Mouse (Mus musculus) bone marrow macrophage, adult 2 months (primary cell): ENCODE results near the gene Armh1.

Experiments
- CTCF ChIP-seq: IDR thresholded peaks from 2 replicates; pipeline ENCODE4 v1.5.1; 2012; ENCODE audit warnings: low read depth, mild to moderate bottlenecking, low read length, moderate library complexity
- POLR2A ChIP-seq: IDR thresholded peaks from 2 replicates; pipeline ENCODE4 v1.6.1; 2012; ENCODE audit warnings: mild to moderate bottlenecking, low read depth, low read length, borderline replicate concordance

DNA sequence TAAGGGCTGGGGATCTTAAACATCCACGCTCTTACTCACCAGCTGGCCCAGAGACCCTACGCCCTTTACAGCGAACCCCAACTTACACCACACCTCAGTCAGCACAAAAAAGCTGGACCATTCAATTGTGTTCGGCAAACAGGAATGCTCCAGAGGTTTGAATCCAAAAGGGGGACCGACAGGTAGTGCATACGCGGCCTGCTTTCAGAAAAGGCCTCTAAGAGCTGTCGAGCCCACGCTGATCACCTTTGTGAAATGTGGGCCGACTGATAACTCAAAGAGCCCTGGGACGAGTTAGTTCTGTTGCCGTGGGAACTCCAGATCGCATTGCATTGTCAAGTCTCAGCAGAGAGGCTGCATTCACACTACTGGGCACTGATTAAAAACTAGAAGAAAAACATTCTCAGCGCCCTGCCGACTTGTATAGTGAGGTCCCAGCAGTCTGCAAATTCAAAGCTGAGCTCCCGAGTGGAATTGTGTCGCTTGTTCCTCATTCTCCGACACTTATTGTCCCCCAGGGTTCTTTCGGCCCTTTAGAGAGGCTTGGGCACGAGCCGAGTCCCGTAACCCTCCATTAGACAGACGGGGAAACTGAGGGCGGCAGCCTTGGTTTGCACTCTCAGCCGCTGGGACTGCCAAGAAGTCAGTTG lies 36.5 kb upstream of the Armh1 start:
- TF ChIP-seq POLR2A, result no peak
- TF ChIP-seq CTCF, result no peak
